Mouse (Mus musculus) right cerebral cortex, postnatal 10 days (tissue): Measurements from ENCODE around the gene Ppp1r14a.

Experiments used
- DNase-seq, 2 experiments: peaks; one replicate each; pipeline ENCODE4 v3.0.0; 2021; ENCODE audit warnings: low spot score in 2 of 2

Gene Ppp1r14a

GRCm38 (mm10) chr7:29303738-29304462 is 14.8 kb downstream of the Ppp1r14a start, which contains the start of gene Dpf1:
TSS of gene Dpf1 (plus strand) at chr7:29303951.
- peak; percentile 97 for DNase-seq

- DNase-seq = peak; percentile 63 to 65
These were observed 15.6 kb downstream of the Ppp1r14a start for GRCm38 (mm10) chr7:29304463-29305262.

GRCm38 (mm10) chr7:29305263-29305988 is 16.3 kb downstream of the Ppp1r14a start:
- DNase-seq = peak; percentile 69 to 73

GRCm38 (mm10) chr7:29306108-29306507 is 17.0 kb downstream of the Ppp1r14a start:
- no peak for DNase-seq

- peak in 1 of 2 experiments; percentile 75 for DNase-seq
These were observed 17.5 kb downstream of the Ppp1r14a start for GRCm38 (mm10) chr7:29306619-29307018.

GRCm38 (mm10) chr7:29307350-29308104 is 18.4 kb downstream of the Ppp1r14a start:
- DNase-seq = peak; percentile 97 to 98

GRCm38 (mm10) chr7:29309221-29309721 is 20.2 kb downstream of the Ppp1r14a start:
- peak; percentile 74 to 76 for DNase-seq

- DNase-seq = no peak
These were observed 20.6 kb downstream of the Ppp1r14a start for GRCm38 (mm10) chr7:29309749-29310148.

GRCm38 (mm10) chr7:29313051-29313450 is 23.9 kb downstream of the Ppp1r14a start:
- DNase-seq = peak; percentile 68 to 74

- peak in 1 of 2 experiments; percentile 55 for DNase-seq
These were observed 24.6 kb downstream of the Ppp1r14a start for GRCm38 (mm10) chr7:29313572-29314261.

GRCm38 (mm10) chr7:29314844-29315628 is 25.9 kb downstream of the Ppp1r14a start:
- peak; percentile 82 to 92 for DNase-seq

- DNase-seq = peak; percentile 61 to 67
These were observed 27.1 kb downstream of the Ppp1r14a start for GRCm38 (mm10) chr7:29316137-29316734.

GRCm38 (mm10) chr7:29316976-29317375 is 27.9 kb downstream of the Ppp1r14a start:
- DNase-seq = peak; percentile 83 to 89

- DNase-seq = peak; percentile 85 to 91
These were observed 28.4 kb downstream of the Ppp1r14a start for GRCm38 (mm10) chr7:29317558-29317957.

- peak; percentile 71 to 74 for DNase-seq
These were observed 29.2 kb downstream of the Ppp1r14a start for GRCm38 (mm10) chr7:29318115-29318911.

- peak in 1 of 2 experiments; percentile 62 for DNase-seq
These were observed 30.5 kb downstream of the Ppp1r14a start for GRCm38 (mm10) chr7:29319337-29320307.

- DNase-seq = peak in 1 of 2 experiments; percentile 43
These were observed 38.0 kb downstream of the Ppp1r14a start for GRCm38 (mm10) chr7:29327087-29327486.
